In genomic region chr4:133010611-133011010, GRCm38 (mm10) we compare ENCODE assay signal across 8 mouse cellular contexts. TPM values are rescaled to one million over a fixed set of nuclear protein-coding genes. Genes with fewer than 3 reads are reported as not detected.
DNase-seq lines count a peak whose midpoint lies in the region; ATAC-seq and TF ChIP-seq lines count a peak whose summit lies in the region.

No protein-coding gene starts in this region.

- no peak for TF ChIP-seq POLR2A in cortical plate, adult 2 months (IDR thresholded peaks at IDR 0.05; ENCODE audit: extremely low read depth, insufficient read depth, low read length)

- H3K27ac ChIP-seq in heart, embryonic 14.5 days (replicated peaks in 1 of 2; ENCODE audit: control insufficient read depth in 1 of 2, insufficient read depth in 1 of 2, low read depth in 2 of 2, low read length in 2 of 2) = peak overlapping the region in 1 of 2 experiments; percentile 97; a peak in 1 of 4 replicates
- no peak overlapping the region for H3K27ac ChIP-seq in cortical plate, adult 2 months (ENCODE audit: insufficient read depth, low read length)
- no peak overlapping the region for H3K27ac ChIP-seq in hindbrain, embryonic 11.5 days (ENCODE audit: low read depth, low read length)
- H3K27ac ChIP-seq in liver, postnatal 0 days (ENCODE audit: low read depth) = no peak overlapping the region

- TF ChIP-seq EP300 in liver, postnatal 0 days (IDR thresholded peaks at IDR 0.05; ENCODE audit: low read depth) = no peak

- no peaks in the 10 kb centered on the region for H3K9me3 ChIP-seq in heart, embryonic 14.5 days (ENCODE audit: control insufficient read depth, low read length)
- H3K9me3 ChIP-seq in hindbrain, embryonic 11.5 days (ENCODE audit: control insufficient read depth, low read length) = no peaks in the 10 kb centered on the region
- no peaks in the 10 kb centered on the region for H3K9me3 ChIP-seq in liver, postnatal 0 days (ENCODE audit: low read length)

- no peaks in the 10 kb centered on the region for H3K36me3 ChIP-seq in heart, embryonic 14.5 days (ENCODE audit: control insufficient read depth, insufficient read depth, low read length)
- H3K36me3 ChIP-seq in hindbrain, embryonic 11.5 days (ENCODE audit: control insufficient read depth, insufficient read depth, low read length) = no peaks in the 10 kb centered on the region
- no peaks in the 10 kb centered on the region for H3K36me3 ChIP-seq in liver, postnatal 0 days (replicated peaks; ENCODE audit: insufficient read depth, low read length)

- peak overlapping the region; percentile 90 to 97 for H3K4me3 ChIP-seq in heart, embryonic 14.5 days (ENCODE audit: control insufficient read depth in 1 of 2, insufficient read depth in 1 of 2, low read depth in 1 of 2, low read length in 2 of 2)
- H3K4me3 ChIP-seq in cortical plate, adult 2 months (ENCODE audit: insufficient read depth, low read length) = peak overlapping the region; percentile 82; the same call in 1 of the 2 replicates
- peak overlapping the region; percentile 97 for H3K4me3 ChIP-seq in hindbrain, embryonic 11.5 days (ENCODE audit: low read depth, low read length)
- H3K4me3 ChIP-seq in liver, postnatal 0 days (ENCODE audit: low read depth, low read length) = peak overlapping the region; percentile 84

- no peaks in the 10 kb centered on the region for H3K27me3 ChIP-seq in heart, embryonic 14.5 days (ENCODE audit: control insufficient read depth, insufficient read depth, low read length)
- H3K27me3 ChIP-seq in hindbrain, embryonic 11.5 days (ENCODE audit: control insufficient read depth, insufficient read depth, low read length) = peaks cover 18% of the 10 kb centered on the region
- peaks cover 14% of the 10 kb centered on the region for H3K27me3 ChIP-seq in liver, postnatal 0 days (ENCODE audit: insufficient read depth, low read length)

- DNase-seq in heart, postnatal 4 days = no peak
- DNase-seq in hindbrain, embryonic 11.5 days (ENCODE audit: low spot score) = no peak
- no peak for DNase-seq in liver, postnatal 0 days
- peak; percentile 46 to 59 for DNase-seq in thymus, postnatal 36 days
- no peak for DNase-seq in gastrocnemius, postnatal 4 days (ENCODE audit: low spot score in 2 of 2)
- no peak for DNase-seq in layer of hippocampus, postnatal 14 days (ENCODE audit: low spot score in 2 of 2)

- TF ChIP-seq CTCF in cortical plate, adult 2 months (IDR thresholded peaks at IDR 0.05; ENCODE audit: extremely low read depth, insufficient read depth, low read length) = no peak
- no peak for TF ChIP-seq CTCF in liver, postnatal 0 days (IDR thresholded peaks at IDR 0.05; ENCODE audit: low read depth)

- ATAC-seq in heart, embryonic 14.5 days (ENCODE audit: insufficient number of reproducible peaks, insufficient read depth, low FRiP score, low read depth) = no peak
- no peak for ATAC-seq in hindbrain, embryonic 11.5 days (ENCODE audit: low FRiP score)
- no peak for ATAC-seq in liver, postnatal 0 days

- H3K4me2 ChIP-seq in heart, embryonic 14.5 days (ENCODE audit: low read length) = peak overlapping the region; percentile 88
- H3K4me2 ChIP-seq in hindbrain, embryonic 11.5 days (replicated peaks; ENCODE audit: low read depth, low read length) = peak overlapping the region; percentile 85
- peak overlapping the region; percentile 95 for H3K4me2 ChIP-seq in liver, postnatal 0 days (ENCODE audit: low read depth, low read length)

- H3K4me1 ChIP-seq in heart, embryonic 14.5 days (ENCODE audit: control insufficient read depth in 2 of 2, insufficient read depth in 2 of 2, low read length in 2 of 2) = peaks cover 23 to 39% of the 10 kb centered on the region in 2 experiments
- peaks cover 4% of the 10 kb centered on the region; the same call in 1 of the 2 replicates for H3K4me1 ChIP-seq in cortical plate, adult 2 months (ENCODE audit: control insufficient read depth, insufficient read depth, low read length)
- peaks cover 20% of the 10 kb centered on the region for H3K4me1 ChIP-seq in hindbrain, embryonic 11.5 days (replicated peaks; ENCODE audit: control insufficient read depth, insufficient read depth, low read length)
- peaks cover 24% of the 10 kb centered on the region for H3K4me1 ChIP-seq in liver, postnatal 0 days (ENCODE audit: insufficient read depth)

- 1% methylated on average over 17 of the region's 17 CpGs for WGBS in heart, embryonic 14.5 days
- WGBS in hindbrain, embryonic 11.5 days = 1% methylated on average over 17 of the region's 17 CpGs
- 2% methylated on average over 17 of the region's 17 CpGs for WGBS in liver, postnatal 0 days (ENCODE audit: insufficient replicate concordance)

- peak overlapping the region; percentile 99 for H3K9ac ChIP-seq in heart, embryonic 14.5 days (ENCODE audit: low read length)
- H3K9ac ChIP-seq in hindbrain, embryonic 11.5 days (ENCODE audit: low read depth, low read length) = 0 out of 2 replicates have a peak overlapping the region, but pooled peaks have one; percentile 21
- peak overlapping the region; percentile 75; the same call in 1 of the 2 replicates for H3K9ac ChIP-seq in liver, postnatal 0 days (replicated peaks)

RNA-seq across cellular contexts. Expression of gene Ahdc1, which starts 0.4 kb away (rescaled TPM):
- 7.1 and 9.0 TPM in 2 replicates for polyA plus RNA-seq in heart, embryonic 14.5 days (2014; fragmentation: Nextera tagmentation; extraction: Ambion mirVana)
- 10 to 100 TPM; 41.1 to 48.7 TPM for total RNA-seq in heart, postnatal 4 days (2021)
- 23.8 and 26.4 TPM in 2 replicates for polyA plus RNA-seq in cortical plate, adult 2 months (2012; rRNA removed)
- polyA plus RNA-seq in hindbrain, embryonic 11.5 days (2014; fragmentation: Nextera tagmentation; extraction: Ambion mirVana) = 6.8 and 9.0 TPM in 2 replicates
- 0.76 and 0.87 TPM in 2 replicates for polyA plus RNA-seq in liver, postnatal 0 days (2015; fragmentation: Nextera tagmentation; extraction: Ambion mirVana)
- 100 to 1,000 TPM; 107 to 112 TPM for total RNA-seq in gastrocnemius, postnatal 4 days (2021)
- total RNA-seq in layer of hippocampus, postnatal 14 days (2021) = 10 to 100 TPM; 88.6 to 96.3 TPM

RNA-seq across cellular contexts. Expression of gene Fgr, which starts 36.7 kb away (rescaled TPM):
- polyA plus RNA-seq in heart, embryonic 14.5 days (2014; fragmentation: Nextera tagmentation; extraction: Ambion mirVana) = 0.18 and 0.74 TPM in 2 replicates
- total RNA-seq in heart, postnatal 4 days (2021) = under 1 TPM; 0.33 to 0.43 TPM
- 0.11 and 0.15 TPM in 2 replicates for polyA plus RNA-seq in cortical plate, adult 2 months (2012; rRNA removed)
- 0.08 and 0.34 TPM in 2 replicates for polyA plus RNA-seq in hindbrain, embryonic 11.5 days (2014; fragmentation: Nextera tagmentation; extraction: Ambion mirVana)
- polyA plus RNA-seq in liver, postnatal 0 days (2015; fragmentation: Nextera tagmentation; extraction: Ambion mirVana) = 3.8 and 4.0 TPM in 2 replicates
- under 1 TPM; 0.47 to 0.78 TPM for total RNA-seq in gastrocnemius, postnatal 4 days (2021)
- total RNA-seq in layer of hippocampus, postnatal 14 days (2021) = not detected

Comparison
In these comparisons a context has a peak if more than half of its experiments do, and no peak if none do; other contexts are left out.
1. H3K9ac ChIP-seq: peak in every context shown above with its lines; median percentile 99 in heart, embryonic 14.5 days; 75 in liver, postnatal 0 days; 21 in hindbrain, embryonic 11.5 days.
2. DNase-seq: peak in thymus, postnatal 36 days (2 of 2); none in heart, postnatal 4 days (single experiment), hindbrain, embryonic 11.5 days (single experiment), liver, postnatal 0 days (single experiment), gastrocnemius, postnatal 4 days (0 of 2) and layer of hippocampus, postnatal 14 days (0 of 2).
3. Peak in every context shown above with its lines, with median percentiles within 50 percentile points of each other: H3K4me2 ChIP-seq and H3K4me3 ChIP-seq.